Mouse (Mus musculus) liver, postnatal 0 days (tissue): ENCODE measurements at regions not wholly inside any gene's neighbourhood (a gene's known extent, or its start where the extent isn't known, plus 50 kb on each side); places are given as distances from the start of the nearest gene placed in this dataset.

Experiments
- ATAC-seq: fragments of 200-750 bp; cut with Nextera tagmentation; 2 replicates; pipeline ENCODE4 v1.8.0; 2017; ENCODE audit warnings: mild to moderate bottlenecking, moderate library complexity
- DNase-seq: peaks from one replicate; pipeline ENCODE4 v3.0.0-alpha.2; 2016
- H3K27ac ChIP-seq: fragments of 300-500 bp; sonication (generic); 2 replicates; pipeline ENCODE4 v1.5.1; 2014; ENCODE audit warnings: antibody characterized with exemption, moderate library complexity, mild to moderate bottlenecking, low read depth
- H3K27me3 ChIP-seq: fragments of 300-500 bp; sonication (generic); 2 replicates; pipeline ENCODE4 v1.6.1; 2014; ENCODE audit warnings: low read length, control low read depth, mixed read lengths; ENCODE audit not compliant: insufficient read depth
- H3K36me3 ChIP-seq: fragments of 300-500 bp; sonication (generic); replicated peaks from 2 replicates; pipeline ENCODE4 v1.6.1; 2014; ENCODE audit warnings: mild to moderate bottlenecking, control low read depth, low read length, moderate library complexity, mixed read lengths; ENCODE audit not compliant: insufficient read depth
- H3K4me1 ChIP-seq: fragments of 300-500 bp; sonication (generic); 2 replicates; pipeline ENCODE4 v1.6.1; 2014; ENCODE audit warnings: antibody characterized with exemption, mild to moderate bottlenecking, control low read depth; ENCODE audit not compliant: insufficient read depth
- H3K4me2 ChIP-seq: fragments of 300-500 bp; sonication (generic); 2 replicates; pipeline ENCODE4 v1.6.1; 2014; ENCODE audit warnings: low read depth, mild to moderate bottlenecking, low read length, moderate library complexity, mixed read lengths
- H3K4me3 ChIP-seq: fragments of 300-500 bp; sonication (generic); 2 replicates; pipeline ENCODE4 v1.5.1; 2014; ENCODE audit warnings: low read depth, low read length
- H3K9ac ChIP-seq: fragments of 300-500 bp; sonication (generic); replicated peaks from 2 replicates; pipeline ENCODE4 v1.6.1; 2014; ENCODE audit warnings: mild to moderate bottlenecking, moderate library complexity
- H3K9me3 ChIP-seq: fragments of 300-500 bp; sonication (generic); 2 replicates; pipeline ENCODE4 v1.6.1; 2016; ENCODE audit warnings: mild to moderate bottlenecking, control low read depth, low read length, mixed read lengths
- CTCF ChIP-seq: sonication (generic); IDR thresholded peaks from 2 replicates; pipeline ENCODE4 v1.5.1; 2016; ENCODE audit warnings: antibody characterized with exemption, low read depth
- EP300 ChIP-seq: IDR thresholded peaks from 2 replicates; pipeline ENCODE4 v1.6.1; 2016; ENCODE audit warnings: antibody characterized with exemption, low read depth, mild to moderate bottlenecking
- WGBS: fragments of 180-500 bp; shearing (Covaris S2); extraction: QIAGEN DNeasy Blood & Tissue Kit; methylation state at CpG from one replicate; pipeline ENCODE4 v1.1.7; 2014; ENCODE audit not compliant: insufficient replicate concordance; 5-methylcytosine and 5-hydroxymethylcytosine counted together

DNA sequence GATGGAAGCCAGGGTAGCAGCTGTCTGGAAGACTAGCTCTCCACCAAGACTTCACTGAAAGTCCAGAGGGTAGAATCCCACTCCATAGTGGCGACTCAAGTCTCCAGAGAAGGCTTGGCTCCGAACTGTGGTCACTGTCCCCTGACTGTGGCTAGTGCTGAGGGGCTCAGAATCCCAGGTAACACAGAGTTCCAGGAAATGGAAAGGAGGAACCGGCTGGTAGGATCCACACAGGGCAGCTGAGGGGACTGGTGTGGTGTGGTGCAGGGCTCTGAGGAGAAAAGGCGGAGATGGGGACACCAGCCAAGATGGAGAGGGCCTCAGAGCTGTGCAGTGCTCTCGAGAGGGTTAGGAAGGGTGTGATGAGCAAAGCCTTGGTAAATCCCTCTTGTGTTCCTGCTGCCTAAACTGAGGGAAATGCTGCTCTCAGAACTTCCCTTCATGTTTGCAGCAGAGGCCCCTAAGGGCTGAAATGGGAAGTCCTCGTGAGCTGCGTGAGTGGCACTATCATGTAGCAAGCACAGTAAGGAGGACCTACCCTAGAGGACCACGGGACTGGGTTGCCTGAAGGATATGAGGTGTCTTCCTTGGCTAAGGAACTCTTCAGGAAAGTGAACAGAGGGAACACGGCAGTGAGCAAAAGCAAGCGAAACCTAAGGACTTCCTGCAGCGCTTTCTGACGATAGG, 946.2 kb downstream of the 4930447A16Rik start:
- Histone ChIP-seq H3K27me3 (no peaks in the 10 kb centered on the region), H3K36me3 (no peaks in the 10 kb centered on the region), H3K4me1 (peaks cover 5% of the 10 kb centered on the region; the same call in 1 of the 2 replicates), H3K9ac (no peak overlapping the region), H3K4me2 (no peak overlapping the region), H3K9me3 (no peaks in the 10 kb centered on the region), H3K4me3 (no peak overlapping the region), H3K27ac (no peak overlapping the region)
- TF ChIP-seq CTCF (no peak), EP300 (no peak)
- no peak for DNase-seq
- 50% methylated on average over 12 of the region's 12 CpGs for WGBS
- ATAC-seq, result no peak

DNA sequence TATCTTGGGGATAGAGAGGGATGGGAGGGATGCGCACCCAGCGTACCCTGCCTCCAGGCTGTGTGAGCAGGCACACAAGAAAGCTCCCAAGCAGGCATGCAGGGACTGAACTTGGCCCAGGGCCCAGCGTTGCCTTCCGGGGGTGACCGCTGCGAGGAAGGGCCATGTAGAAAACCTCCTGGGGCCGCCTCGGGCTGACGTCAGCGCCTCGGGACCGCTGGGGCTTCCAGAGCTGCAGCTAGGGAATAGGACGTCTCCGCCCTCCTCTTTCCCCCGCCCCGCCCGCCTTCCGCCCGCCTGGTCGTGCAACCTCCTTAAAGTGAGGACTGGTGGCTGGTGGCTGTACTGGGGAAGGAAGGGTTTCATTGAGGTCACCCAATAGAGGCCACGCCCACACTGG, 948.4 kb downstream of the 4930447A16Rik start:
- DNase-seq, result peak; percentile 81
- H3K36me3 ChIP-seq, result no peaks in the 10 kb centered on the region
- no peak overlapping the region for H3K27ac ChIP-seq
- no peaks in the 10 kb centered on the region for H3K27me3 ChIP-seq
- peaks cover 5% of the 10 kb centered on the region; the same call in 1 of the 2 replicates for H3K4me1 ChIP-seq
- no peak overlapping the region for H3K4me3 ChIP-seq
- TF ChIP-seq CTCF (no peak), EP300 (no peak)
- WGBS, result 5% methylated on average over 20 of the region's 21 CpGs
- peak overlapping the region; percentile 59 for H3K4me2 ChIP-seq
- H3K9me3 ChIP-seq, result no peaks in the 10 kb centered on the region
- H3K9ac ChIP-seq, result no peak overlapping the region
- ATAC-seq, result peak; percentile 82

DNA sequence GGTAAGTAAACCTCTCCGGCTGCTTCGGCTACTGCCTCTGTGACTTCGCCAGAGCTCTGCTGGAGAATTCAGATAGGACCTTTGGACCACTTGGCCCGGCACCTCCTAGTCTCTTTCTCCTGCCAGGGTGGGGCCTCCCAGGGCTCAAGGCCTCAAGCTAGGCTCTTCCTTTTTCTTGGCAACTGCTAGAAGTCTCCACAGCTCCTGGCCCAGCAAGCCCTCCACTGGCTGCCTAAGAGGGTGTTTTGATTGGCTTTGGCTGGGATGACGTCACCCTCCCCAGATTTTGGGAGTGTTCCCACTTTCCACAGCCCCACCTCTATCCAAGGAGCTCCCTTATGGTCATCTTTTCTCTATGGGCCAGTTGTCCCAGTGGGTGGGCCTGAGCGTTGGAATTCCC, 949.4 kb downstream of the 4930447A16Rik start:
- Histone ChIP-seq H3K4me3 (no peak overlapping the region), H3K4me2 (no peak overlapping the region), H3K4me1 (peaks cover 5% of the 10 kb centered on the region; the same call in 1 of the 2 replicates), H3K27me3 (no peaks in the 10 kb centered on the region), H3K27ac (no peak overlapping the region), H3K9me3 (no peaks in the 10 kb centered on the region), H3K9ac (no peak overlapping the region), H3K36me3 (no peaks in the 10 kb centered on the region)
- ATAC-seq (no peak), DNase-seq (no peak)
- TF ChIP-seq CTCF (no peak), EP300 (no peak)
- WGBS, result 76% methylated on average over 6 of the region's 6 CpGs

GRCm38 (mm10) chr15:38378106-38378505, 952.8 kb downstream of the 4930447A16Rik start:
- H3K9me3 ChIP-seq, result no peaks in the 10 kb centered on the region
- H3K36me3 ChIP-seq, result no peaks in the 10 kb centered on the region
- H3K4me1 ChIP-seq, result peaks cover 5% of the 10 kb centered on the region; the same call in 1 of the 2 replicates
- no peak overlapping the region for H3K27ac ChIP-seq
- no peak for DNase-seq
- H3K27me3 ChIP-seq, result no peaks in the 10 kb centered on the region
- no peak overlapping the region for H3K4me3 ChIP-seq
- no peak overlapping the region for H3K9ac ChIP-seq
- no peak for ATAC-seq
- WGBS, result 62% methylated on average over 8 of the region's 8 CpGs
- no peak for TF ChIP-seq CTCF
- no peak for TF ChIP-seq EP300
- H3K4me2 ChIP-seq, result no peak overlapping the region

GRCm38 (mm10) chr15:38387617-38388016, 962.3 kb downstream of the 4930447A16Rik start:
- H3K9ac ChIP-seq, result no peak overlapping the region

GRCm38 (mm10) chr15:38388436-38388835, 963.1 kb downstream of the 4930447A16Rik start:
- Histone ChIP-seq H3K4me1 (peaks cover 24% of the 10 kb centered on the region), H3K9me3 (no peaks in the 10 kb centered on the region), H3K36me3 (no peaks in the 10 kb centered on the region), H3K4me2 (no peak overlapping the region), H3K27ac (no peak overlapping the region), H3K4me3 (no peak overlapping the region), H3K27me3 (no peaks in the 10 kb centered on the region), H3K9ac (no peak overlapping the region)
- ATAC-seq (no peak), DNase-seq (no peak)
- 73% methylated on average over 7 of the region's 7 CpGs for WGBS
- TF ChIP-seq EP300, result no peak
- TF ChIP-seq CTCF, result no peak

More at GRCm38 (mm10) chr15:38387617-38388016, 962.3 kb downstream of the 4930447A16Rik start:
- H3K4me1 ChIP-seq, result peaks cover 24% of the 10 kb centered on the region
- no peak for ATAC-seq
- no peak overlapping the region for H3K4me3 ChIP-seq
- H3K27ac ChIP-seq, result no peak overlapping the region
- WGBS, result 66% methylated on average over 7 of the region's 7 CpGs
- TF ChIP-seq CTCF (no peak), EP300 (no peak)
- no peaks in the 10 kb centered on the region for H3K36me3 ChIP-seq
- H3K4me2 ChIP-seq, result no peak overlapping the region
- H3K9me3 ChIP-seq, result no peaks in the 10 kb centered on the region
- H3K27me3 ChIP-seq, result no peaks in the 10 kb centered on the region
- no peak for DNase-seq
